Mouse (Mus musculus) embryonic fibroblast, embryonic 13.5 days (primary cell): ENCODE results near the gene S100a11. TPM values are rescaled to one million over a fixed set of nuclear protein-coding genes. Genes with fewer than 3 reads are reported as not detected.
"Not testable (repeated sequence)": the region's sequence is repeated elsewhere in the genome, so short reads cannot be mapped to it uniquely, and the experiment has no call there.

ENCODE experiments used
- H3K27ac ChIP-seq: 2 replicates; pipeline ENCODE4 v1.5.1; 2012; ENCODE audit warnings: low read length, control low read depth, inconsistent platforms; ENCODE audit not compliant: insufficient read depth
- H3K4me1 ChIP-seq: 2 replicates; pipeline ENCODE4 v1.6.1; 2011; ENCODE audit warnings: low read length; ENCODE audit not compliant: control insufficient read depth, insufficient read depth
- H3K4me3 ChIP-seq: 2 replicates; pipeline ENCODE4 v1.5.1; 2011; ENCODE audit warnings: mild to moderate bottlenecking, control low read depth, low read length; ENCODE audit not compliant: insufficient read depth
- CTCF ChIP-seq: IDR thresholded peaks from 2 replicates; pipeline ENCODE4 v1.5.1; 2011; ENCODE audit warnings: mild to moderate bottlenecking, control low read depth, low read length, moderate library complexity, borderline replicate concordance; ENCODE audit not compliant: insufficient read depth
- POLR2A ChIP-seq: IDR thresholded peaks from 2 replicates; pipeline ENCODE4 v1.6.1; 2011; ENCODE audit warnings: low read depth, mild to moderate bottlenecking, control low read depth, low read length, moderate library complexity
- polyA plus RNA-seq: library from polyadenylated mRNA; stranded (reverse); fragments of >200 nt; gene quantifications from 2 replicates; pipeline ENCODE4 v1.2.4, GENCODE M21; 2011; ENCODE audit warnings: low read depth; ENCODE audit not compliant: missing spikeins, insufficient read length

The S100a11 gene
- polyA plus RNA-seq, result 1,573 and 1,846 TPM in 2 replicates

DNA sequence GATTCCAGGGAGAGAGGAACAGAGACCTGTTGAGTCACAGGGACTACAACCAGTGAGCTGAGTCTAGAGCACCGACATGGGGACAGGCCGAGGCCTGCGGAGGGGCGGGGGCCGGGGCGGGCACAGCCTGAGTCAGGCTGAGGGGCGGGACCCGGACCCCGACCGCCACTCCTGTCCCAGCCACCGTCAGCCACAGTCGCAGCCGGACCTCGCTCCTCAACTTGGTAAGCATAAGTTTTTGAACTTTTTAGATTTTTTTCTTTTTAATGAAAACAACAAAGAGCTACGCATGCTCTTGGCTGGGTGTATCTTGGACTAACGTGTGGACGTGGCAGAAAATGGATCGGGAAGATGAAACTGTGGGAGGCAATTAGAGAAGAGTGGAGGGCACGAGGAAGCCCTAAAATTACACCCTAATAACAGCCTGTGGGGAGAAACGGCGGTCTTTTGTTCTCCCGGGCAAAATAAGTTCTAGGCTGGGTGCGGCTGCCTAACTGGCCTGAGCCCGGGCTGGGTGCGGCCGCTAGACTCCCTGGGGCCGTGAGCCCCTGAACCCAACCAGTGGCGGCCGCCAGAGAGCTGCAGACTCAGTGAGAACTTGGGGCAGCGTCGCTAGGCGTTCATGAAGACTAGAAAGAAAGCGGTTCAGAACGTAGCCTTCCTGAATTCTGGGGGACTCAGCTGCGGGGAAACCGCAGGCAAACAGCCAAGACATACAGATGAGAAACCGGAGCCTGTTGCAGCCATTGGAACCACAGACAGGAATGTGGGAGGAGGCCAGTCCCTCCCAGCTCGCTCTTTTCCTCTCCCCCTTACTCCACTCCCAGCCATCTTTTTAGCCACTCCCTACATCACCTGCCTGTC, at the start of gene S100a11:
S100a11 (plus strand) TSS at position 159 of the 864 bp plus-strand sequence.
- H3K4me1 ChIP-seq, result peaks cover 17% of the 10 kb centered on the region
- H3K4me3 ChIP-seq, result peak within 1 kb of the TSS; percentile 89
- peak within 1 kb of the TSS; percentile 100 for H3K27ac ChIP-seq
- no peak for TF ChIP-seq CTCF
- peak; percentile 95 for TF ChIP-seq POLR2A

- H3K27ac ChIP-seq, result no peak overlapping the region
- H3K4me1 ChIP-seq, result no peaks in the 10 kb centered on the region
- TF ChIP-seq POLR2A (no peak), CTCF (no peak)
- no peak overlapping the region for H3K4me3 ChIP-seq
Measured at GRCm38 (mm10) chr3:93480053-93480452, 40.2 kb upstream of the S100a11 start.

GRCm38 (mm10) chr3:93481982-93482616, 38.2 kb upstream of the S100a11 start:
- no peaks in the 10 kb centered on the region for H3K4me1 ChIP-seq
- TF ChIP-seq POLR2A, result no peak
- no peak for TF ChIP-seq CTCF
- no peak overlapping the region for H3K4me3 ChIP-seq
- H3K27ac ChIP-seq, result no peak overlapping the region

- Histone ChIP-seq H3K27ac (no peak overlapping the region), H3K4me1 (no peaks in the 10 kb centered on the region), H3K4me3 (no peak overlapping the region)
- TF ChIP-seq CTCF, result no peak
- no peak for TF ChIP-seq POLR2A
Measured at GRCm38 (mm10) chr3:93485611-93486010, 34.7 kb upstream of the S100a11 start.

GRCm38 (mm10) chr3:93488541-93488940, 31.7 kb upstream of the S100a11 start:
- no peak overlapping the region for H3K27ac ChIP-seq
- no peak for TF ChIP-seq POLR2A
- TF ChIP-seq CTCF, result no peak

DNA sequence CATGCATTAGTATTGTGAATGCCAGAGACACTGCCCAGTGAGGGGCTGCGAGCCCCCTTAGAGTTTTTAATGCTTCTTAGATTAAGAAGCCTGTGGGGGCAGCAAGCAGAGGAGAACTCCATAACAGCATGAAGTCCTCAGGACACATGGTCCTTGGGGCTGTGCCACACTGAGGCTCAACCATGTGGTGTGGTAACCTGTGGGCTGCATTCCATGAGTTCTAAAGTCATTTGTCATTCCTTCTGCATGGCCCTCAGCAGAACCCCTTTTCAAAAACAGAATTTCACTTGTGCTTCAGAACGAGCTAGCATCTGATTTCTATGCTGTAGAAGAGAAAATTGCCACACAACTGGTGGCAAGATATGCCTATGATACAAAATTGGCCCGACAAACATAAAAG, 28.1 kb upstream of the S100a11 start:
- H3K27ac ChIP-seq, result no peak overlapping the region
- H3K4me3 ChIP-seq, result no peak overlapping the region
- TF ChIP-seq CTCF (no peak), POLR2A (no peak)
- no peaks in the 10 kb centered on the region for H3K4me1 ChIP-seq

More at GRCm38 (mm10) chr3:93488541-93488940, 31.7 kb upstream of the S100a11 start:
- Histone ChIP-seq H3K4me1 (no peaks in the 10 kb centered on the region), H3K4me3 (no peak overlapping the region)

DNA sequence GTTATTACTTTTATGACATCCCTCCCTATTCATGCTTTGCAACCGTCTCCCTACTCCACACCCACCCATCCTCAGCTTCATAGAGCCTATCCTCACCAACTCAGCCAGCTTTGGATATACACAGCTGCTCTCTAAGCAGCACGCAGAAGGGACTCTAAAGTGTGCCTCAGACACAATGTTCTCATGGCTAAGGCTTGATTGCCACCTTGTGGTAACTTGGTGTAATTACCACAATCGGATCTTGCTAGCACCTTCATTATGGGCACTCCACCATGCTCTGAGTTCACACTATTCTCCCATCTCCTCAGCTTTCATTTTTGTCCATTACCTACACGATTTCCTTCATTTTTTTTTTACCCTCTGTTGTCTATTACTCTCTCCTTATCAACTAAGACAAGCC, 26.3 kb upstream of the S100a11 start:
- H3K27ac ChIP-seq, result no peak overlapping the region
- no peak overlapping the region for H3K4me3 ChIP-seq
- TF ChIP-seq POLR2A (no peak), CTCF (peak; percentile 45; the same call in 1 of the 2 replicates)
- H3K4me1 ChIP-seq, result no peaks in the 10 kb centered on the region

DNA sequence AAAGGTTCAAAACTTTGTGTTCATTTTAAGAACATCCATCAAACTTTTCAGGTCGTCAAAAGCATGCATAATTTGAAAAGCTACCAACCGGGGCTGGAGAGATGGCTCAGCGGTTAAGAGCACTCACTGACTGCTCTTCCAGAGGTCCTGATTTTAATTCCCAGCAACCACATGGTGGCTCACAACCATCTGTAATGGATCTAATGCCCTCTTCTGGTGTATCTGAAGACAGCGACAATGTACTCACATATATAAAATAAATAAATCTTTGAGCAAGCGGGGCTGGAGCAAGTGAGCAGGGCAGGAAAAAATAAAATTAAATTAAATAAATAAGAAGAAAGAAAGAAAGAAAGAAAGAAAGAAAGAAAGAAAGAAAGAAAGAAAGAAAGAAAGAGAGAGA, 25.5 kb upstream of the S100a11 start:
- H3K4me3 ChIP-seq, H3K4me1 ChIP-seq, H3K27ac ChIP-seq: not testable (repeated sequence)

DNA sequence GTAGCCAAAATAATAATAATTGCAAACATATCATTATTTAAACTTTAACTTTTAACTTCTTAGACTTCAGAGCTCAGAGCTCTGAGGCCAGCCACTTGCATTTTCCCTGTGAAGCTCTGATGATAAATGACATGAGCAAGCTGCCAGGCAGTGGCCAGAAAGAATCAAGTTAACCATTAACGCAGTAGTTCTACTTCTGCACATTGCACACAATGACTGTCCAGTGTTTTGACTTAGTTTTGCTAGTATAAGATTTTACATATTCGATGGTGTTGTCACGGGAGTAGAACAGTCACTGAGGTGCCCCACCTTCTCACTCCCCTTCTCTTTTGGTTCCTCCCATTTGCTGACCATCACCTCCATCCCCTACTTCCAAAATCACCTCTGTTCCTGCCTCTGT, 23.2 kb upstream of the S100a11 start:
- TF ChIP-seq CTCF (no peak), POLR2A (no peak)
- no peak overlapping the region for H3K27ac ChIP-seq
- H3K4me1 ChIP-seq, result 0 out of 2 replicates have a peak, but pooled peaks cover 3% of the 10 kb centered on the region
- no peak overlapping the region for H3K4me3 ChIP-seq

DNA sequence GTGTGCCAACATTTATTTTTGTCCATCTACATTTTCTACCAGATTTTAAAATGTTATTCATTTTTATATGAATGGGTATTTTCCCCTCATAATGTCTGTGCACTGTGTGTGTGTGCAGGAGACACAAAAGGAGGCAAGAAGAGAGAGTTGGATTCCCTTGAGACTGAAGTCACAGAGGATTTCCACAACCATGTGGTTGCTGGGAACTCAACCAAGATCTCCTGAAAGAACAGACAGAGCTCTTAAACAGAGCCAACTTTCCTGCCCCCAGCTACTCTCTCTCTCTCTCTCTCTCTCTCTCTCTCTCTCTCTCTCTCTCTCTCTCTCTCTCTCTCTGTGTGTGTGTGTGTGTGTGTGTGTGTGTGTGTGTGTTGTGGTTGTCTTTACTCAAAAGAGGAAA, 21.2 kb upstream of the S100a11 start:
- 0 out of 2 replicates have a peak, but pooled peaks cover 3% of the 10 kb centered on the region for H3K4me1 ChIP-seq
- TF ChIP-seq POLR2A (no peak), CTCF (no peak)
- no peak overlapping the region for H3K27ac ChIP-seq
- no peak overlapping the region for H3K4me3 ChIP-seq
